Mouse (Mus musculus): ENCODE data around the gene Shisal1.

DNA sequence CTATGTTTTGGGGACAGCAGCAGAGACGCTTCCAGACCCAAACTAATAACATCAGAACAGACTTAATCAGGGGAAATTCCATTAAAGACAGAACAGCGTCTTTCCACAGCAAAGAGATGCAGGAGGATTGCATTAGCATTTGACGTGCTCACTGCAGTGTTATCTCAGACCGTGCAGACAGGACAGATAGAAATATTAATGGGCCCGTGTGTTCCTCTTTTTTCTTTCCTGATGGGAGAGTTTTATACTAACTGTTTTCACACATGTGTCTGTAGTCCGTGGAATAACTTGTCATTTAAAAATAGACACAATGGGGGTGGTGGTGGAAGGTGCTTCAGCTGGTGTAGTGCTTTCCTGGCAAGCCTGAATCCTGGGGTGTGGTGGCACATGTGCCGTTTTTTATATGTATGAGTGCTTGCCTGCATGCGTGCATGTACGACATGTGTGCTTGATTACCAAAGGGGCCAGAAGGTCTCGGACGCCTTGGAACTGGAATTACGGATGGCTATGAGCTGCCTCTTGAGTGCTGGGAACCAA is 110.5 kb downstream of the Shisal1 start:
- TF ChIP-seq GATA1 (IDR thresholded peaks at IDR 0.05; ENCODE audit: borderline replicate concordance, low read length) (no peak), FLI1 (IDR thresholded peaks at IDR 0.05; ENCODE audit: low read length) (no peak)

All from megakaryocyte, embryonic 14.5 days (primary cell).